Mouse (Mus musculus) brown adipose tissue, adult 24 weeks (tissue): Measurements from ENCODE around the gene Dhrs9. TPM values are rescaled to one million over a fixed set of nuclear protein-coding genes. Genes with fewer than 3 reads are reported as not detected.

Source experiments
- H3K27ac ChIP-seq: fragments of 200-500 bp; replicated peaks from 2 replicates; pipeline ENCODE4 v1.5.1; 2012; ENCODE audit warnings: low read depth, mild to moderate bottlenecking, low read length
- H3K4me1 ChIP-seq: fragments of 200-500 bp; 2 replicates; pipeline ENCODE4 v1.6.1; 2012; ENCODE audit warnings: low read length, mixed read lengths; ENCODE audit not compliant: control insufficient read depth, insufficient read depth, insufficient read length
- H3K4me3 ChIP-seq: fragments of 200-500 bp; 2 replicates; pipeline ENCODE4 v1.5.1; 2012; ENCODE audit warnings: low read depth, mild to moderate bottlenecking, low read length, moderate library complexity; ENCODE audit not compliant: insufficient read depth
- polyA plus RNA-seq: library from polyadenylated mRNA; stranded (reverse); fragments of >200 nt; gene quantifications from 2 replicates; pipeline ENCODE4 v1.2.4, GENCODE M21; 2012; ENCODE audit not compliant: missing spikeins, insufficient read depth, insufficient read length

Dhrs9 gene
- polyA plus RNA-seq, 1 experiment, result 8.4 TPM

GRCm38 (mm10) chr2:69400866-69401604 is 20.8 kb downstream of the Dhrs9 start:
- H3K27ac ChIP-seq, result no peak overlapping the region
- H3K4me1 ChIP-seq, result no peaks in the 10 kb centered on the region
- H3K4me3 ChIP-seq, result no peak overlapping the region

GRCm38 (mm10) chr2:69401891-69402290 is 21.6 kb downstream of the Dhrs9 start:
- Histone ChIP-seq H3K27ac (no peak overlapping the region), H3K4me1 (no peaks in the 10 kb centered on the region), H3K4me3 (no peak overlapping the region)

GRCm38 (mm10) chr2:69402309-69402708 is 22.1 kb downstream of the Dhrs9 start:
- Histone ChIP-seq H3K4me1 (no peaks in the 10 kb centered on the region), H3K27ac (no peak overlapping the region), H3K4me3 (no peak overlapping the region)

- Histone ChIP-seq H3K27ac (no peak overlapping the region), H3K4me3 (no peak overlapping the region), H3K4me1 (no peaks in the 10 kb centered on the region)
These were observed 25.4 kb downstream of the Dhrs9 start for GRCm38 (mm10) chr2:69405692-69406091.

GRCm38 (mm10) chr2:69414539-69414938 is 34.3 kb downstream of the Dhrs9 start:
- Histone ChIP-seq H3K27ac (no peak overlapping the region), H3K4me3 (no peak overlapping the region), H3K4me1 (no peaks in the 10 kb centered on the region)

- Histone ChIP-seq H3K4me1 (no peaks in the 10 kb centered on the region), H3K27ac (no peak overlapping the region), H3K4me3 (no peak overlapping the region)
These were observed 34.8 kb downstream of the Dhrs9 start for GRCm38 (mm10) chr2:69415070-69415469.

- Histone ChIP-seq H3K27ac (no peak overlapping the region), H3K4me3 (no peak overlapping the region), H3K4me1 (no peaks in the 10 kb centered on the region)
These were observed 38.1 kb downstream of the Dhrs9 start for GRCm38 (mm10) chr2:69418294-69418881.

GRCm38 (mm10) chr2:69424829-69425228 is 44.6 kb downstream of the Dhrs9 start:
- Histone ChIP-seq H3K27ac (no peak overlapping the region), H3K4me1 (no peaks in the 10 kb centered on the region), H3K4me3 (no peak overlapping the region)

- no peak overlapping the region for H3K27ac ChIP-seq
- no peak overlapping the region for H3K4me3 ChIP-seq
- H3K4me1 ChIP-seq, result no peaks in the 10 kb centered on the region
These were observed 45.8 kb downstream of the Dhrs9 start for GRCm38 (mm10) chr2:69426081-69426480.

- no peak overlapping the region for H3K27ac ChIP-seq
- no peak overlapping the region for H3K4me3 ChIP-seq
- H3K4me1 ChIP-seq, result no peaks in the 10 kb centered on the region
These were observed 46.9 kb downstream of the Dhrs9 start for GRCm38 (mm10) chr2:69427141-69427540.

GRCm38 (mm10) chr2:69428116-69428515 is 47.9 kb downstream of the Dhrs9 start:
- H3K4me3 ChIP-seq, result no peak overlapping the region
- no peak overlapping the region for H3K27ac ChIP-seq
- H3K4me1 ChIP-seq, result no peaks in the 10 kb centered on the region

- Histone ChIP-seq H3K4me3 (no peak overlapping the region), H3K4me1 (no peaks in the 10 kb centered on the region), H3K27ac (no peak overlapping the region)
These were observed 61.4 kb downstream of the Dhrs9 start for GRCm38 (mm10) chr2:69441656-69442055.

GRCm38 (mm10) chr2:69445896-69446472 is 65.7 kb downstream of the Dhrs9 start:
- no peaks in the 10 kb centered on the region for H3K4me1 ChIP-seq
- H3K4me3 ChIP-seq, result no peak overlapping the region

GRCm38 (mm10) chr2:69448581-69448980 is 68.3 kb downstream of the Dhrs9 start:
- Histone ChIP-seq H3K4me1 (no peaks in the 10 kb centered on the region), H3K4me3 (no peak overlapping the region), H3K27ac (no peak overlapping the region)

More at GRCm38 (mm10) chr2:69445896-69446472, 65.7 kb downstream of the Dhrs9 start:
- H3K27ac ChIP-seq, result no peak overlapping the region

- Histone ChIP-seq H3K4me3 (no peak overlapping the region), H3K4me1 (no peaks in the 10 kb centered on the region), H3K27ac (no peak overlapping the region)
These were observed 70.9 kb downstream of the Dhrs9 start for GRCm38 (mm10) chr2:69451128-69451527.
